Mouse (Mus musculus): ENCODE measurements around the gene Hspa4. TPM values are rescaled to one million over a fixed set of nuclear protein-coding genes. Genes with fewer than 3 reads are reported as not detected.

The Hspa4 gene
- polyA plus RNA-seq, 1 experiment from 2014 or later = 52.6 TPM

DNA sequence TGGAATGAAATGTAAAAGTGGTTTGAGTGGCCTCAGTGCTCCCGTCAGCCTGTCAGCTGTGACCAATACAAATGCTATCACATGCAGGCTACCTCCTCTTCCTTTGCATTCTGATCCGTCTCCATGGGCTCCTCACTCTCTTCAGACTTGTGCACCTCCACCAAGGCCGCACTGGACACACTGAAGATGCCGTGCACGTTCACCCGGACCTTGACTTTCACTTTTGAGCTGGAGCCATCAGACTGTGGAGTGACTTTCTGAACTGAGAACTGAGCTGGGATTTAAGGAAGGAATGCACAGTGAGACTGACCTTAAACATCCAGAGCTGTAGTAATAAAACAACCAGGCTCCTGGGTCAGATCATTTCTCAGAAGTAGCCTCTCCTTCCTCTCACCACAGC is 30.7 kb downstream of the Hspa4 start:
- H3K9me3 ChIP-seq (ENCODE audit: control insufficient read depth, low read length) = no peaks in the 10 kb centered on the region
- H3K36me3 ChIP-seq (ENCODE audit: control insufficient read depth, insufficient read depth) = peaks cover 61% of the 10 kb centered on the region
- ATAC-seq = no peak
- H3K4me3 ChIP-seq (replicated peaks; ENCODE audit: low read length) = no peak overlapping the region
- H3K4me1 ChIP-seq (replicated peaks; ENCODE audit: control insufficient read depth, insufficient read depth, low read length) = no peaks in the 10 kb centered on the region
- H3K27ac ChIP-seq (ENCODE audit: low read length) = no peak overlapping the region
- H3K9ac ChIP-seq (replicated peaks; ENCODE audit: low read depth, low read length) = no peak overlapping the region
- H3K4me2 ChIP-seq (ENCODE audit: low read length) = no peak overlapping the region
- no peaks in the 10 kb centered on the region for H3K27me3 ChIP-seq (replicated peaks; ENCODE audit: control insufficient read depth, insufficient read depth, low read length)
- WGBS = 92% methylated on average over 6 of the region's 6 CpGs

DNA sequence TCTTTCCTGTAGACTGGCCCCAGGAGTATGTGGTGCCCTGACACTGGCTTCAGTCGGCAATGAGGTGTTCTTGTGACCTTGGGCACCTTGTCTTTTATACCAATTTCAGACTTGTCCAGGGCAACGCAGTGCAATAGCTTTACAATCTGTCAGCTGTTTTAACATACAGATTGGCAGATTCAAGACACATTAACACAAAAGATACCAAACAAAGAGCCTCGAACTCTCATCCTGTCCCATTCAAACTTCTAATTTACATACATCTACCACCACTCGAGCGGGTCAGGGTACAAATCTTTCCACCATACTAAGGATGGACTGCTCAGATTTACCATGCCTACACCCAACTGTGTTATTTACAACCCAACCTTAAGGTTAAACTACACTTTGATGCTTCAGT is 39.7 kb downstream of the Hspa4 start:
- no peak overlapping the region for H3K4me3 ChIP-seq (replicated peaks; ENCODE audit: low read length)
- no peak for ATAC-seq
- no peaks in the 10 kb centered on the region for H3K9me3 ChIP-seq (ENCODE audit: control insufficient read depth, low read length)
- WGBS = 77% methylated on average over 5 of the region's 5 CpGs
- H3K36me3 ChIP-seq (ENCODE audit: control insufficient read depth, insufficient read depth) = peaks cover 22% of the 10 kb centered on the region
- H3K27ac ChIP-seq (ENCODE audit: low read length) = no peak overlapping the region
- no peak overlapping the region for H3K9ac ChIP-seq (replicated peaks; ENCODE audit: low read depth, low read length)
- H3K27me3 ChIP-seq (replicated peaks; ENCODE audit: control insufficient read depth, insufficient read depth, low read length) = no peaks in the 10 kb centered on the region
- no peak overlapping the region for H3K4me2 ChIP-seq (ENCODE audit: low read length)
- no peaks in the 10 kb centered on the region for H3K4me1 ChIP-seq (replicated peaks; ENCODE audit: control insufficient read depth, insufficient read depth, low read length)

DNA sequence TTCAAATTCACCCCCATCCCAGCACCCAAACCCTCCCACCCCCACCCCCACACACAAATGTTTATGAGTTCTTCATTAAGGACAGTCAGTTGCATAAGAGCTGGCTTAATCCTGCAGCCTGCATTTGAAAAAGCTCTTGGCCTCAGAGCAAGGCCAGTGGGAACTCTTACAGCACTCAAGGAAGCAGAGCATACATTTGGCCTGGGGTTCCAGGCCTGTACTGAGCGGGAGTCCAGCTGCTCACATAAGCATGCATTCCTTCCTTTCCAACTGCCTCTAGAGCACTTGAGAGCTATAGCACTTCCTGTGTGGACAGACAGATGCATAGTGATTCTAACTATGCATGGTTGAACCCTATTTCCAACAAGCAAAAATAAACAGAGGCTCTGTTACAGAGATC is 40.2 kb downstream of the Hspa4 start:
- Histone ChIP-seq H3K4me1 (replicated peaks; ENCODE audit: control insufficient read depth, insufficient read depth, low read length) (no peaks in the 10 kb centered on the region), H3K27ac (ENCODE audit: low read length) (no peak overlapping the region), H3K4me2 (ENCODE audit: low read length) (no peak overlapping the region), H3K9ac (replicated peaks; ENCODE audit: low read depth, low read length) (no peak overlapping the region), H3K27me3 (replicated peaks; ENCODE audit: control insufficient read depth, insufficient read depth, low read length) (no peaks in the 10 kb centered on the region), H3K9me3 (ENCODE audit: control insufficient read depth, low read length) (no peaks in the 10 kb centered on the region), H3K4me3 (replicated peaks; ENCODE audit: low read length) (no peak overlapping the region), H3K36me3 (ENCODE audit: control insufficient read depth, insufficient read depth) (peaks cover 20% of the 10 kb centered on the region)
- 87% methylated on average over 1 of the region's 1 CpGs for WGBS
- no peak for ATAC-seq

DNA sequence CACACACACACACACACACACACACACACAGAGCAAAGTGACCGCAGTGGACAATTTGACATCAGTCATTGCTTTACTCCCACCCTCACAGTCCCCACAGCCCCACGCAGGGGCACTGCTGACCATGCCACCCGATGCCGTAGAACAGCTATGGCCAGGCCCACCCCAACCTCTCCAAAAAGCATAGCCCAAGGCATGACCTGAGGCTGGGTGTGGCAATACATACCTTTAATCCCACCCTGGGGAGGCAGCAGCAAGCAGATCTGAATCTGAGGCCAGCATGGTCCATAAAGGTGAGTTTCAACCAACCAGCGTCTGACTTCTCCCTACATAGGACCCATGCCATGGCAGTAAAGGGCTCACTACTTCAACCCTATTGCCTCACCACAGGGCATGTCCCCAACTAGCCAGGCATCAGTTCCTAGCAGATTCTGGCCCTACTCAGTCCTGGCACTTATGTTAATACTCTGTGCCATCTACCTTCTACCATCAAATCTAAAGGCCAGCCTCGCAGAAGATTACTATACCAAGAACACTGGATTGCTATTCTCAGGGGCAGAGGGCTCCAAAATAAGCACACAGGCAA is 41.1 kb downstream of the Hspa4 start:
- Histone ChIP-seq H3K4me1 (replicated peaks; ENCODE audit: control insufficient read depth, insufficient read depth, low read length) (no peaks in the 10 kb centered on the region), H3K4me3 (replicated peaks; ENCODE audit: low read length) (no peak overlapping the region), H3K27ac (ENCODE audit: low read length) (no peak overlapping the region), H3K9me3 (ENCODE audit: control insufficient read depth, low read length) (no peaks in the 10 kb centered on the region), H3K9ac (replicated peaks; ENCODE audit: low read depth, low read length) (no peak overlapping the region), H3K27me3 (replicated peaks; ENCODE audit: control insufficient read depth, insufficient read depth, low read length) (no peaks in the 10 kb centered on the region), H3K4me2 (ENCODE audit: low read length) (no peak overlapping the region), H3K36me3 (ENCODE audit: control insufficient read depth, insufficient read depth) (peaks cover 13% of the 10 kb centered on the region)
- ATAC-seq = no peak
- 90% methylated on average over 6 of the region's 6 CpGs for WGBS

DNA sequence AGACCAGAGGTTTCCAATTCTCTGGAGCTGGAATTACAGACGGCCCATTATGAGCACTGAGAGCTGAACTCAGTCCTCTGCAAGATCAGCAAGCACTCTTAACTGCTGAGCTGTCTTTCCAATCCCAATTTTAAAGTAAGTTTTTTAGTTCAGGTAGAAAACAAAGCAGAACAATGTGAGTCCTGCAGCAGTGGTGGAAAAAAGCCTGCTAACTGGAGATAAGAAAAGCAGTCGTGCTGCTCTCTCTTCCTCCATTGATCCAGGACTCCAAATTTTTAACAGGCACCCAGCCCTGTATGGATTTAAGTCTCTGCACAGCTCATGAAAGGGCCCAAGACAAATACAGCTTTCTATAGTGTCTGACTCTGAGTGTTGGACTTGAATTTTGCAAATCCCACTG is 43.3 kb downstream of the Hspa4 start:
- WGBS = 68% methylated on average over 2 of the region's 2 CpGs
- H3K36me3 ChIP-seq (ENCODE audit: control insufficient read depth, insufficient read depth) = peaks cover 7% of the 10 kb centered on the region; the same call in 1 of the 2 replicates
- no peaks in the 10 kb centered on the region for H3K27me3 ChIP-seq (replicated peaks; ENCODE audit: control insufficient read depth, insufficient read depth, low read length)
- no peak overlapping the region for H3K4me3 ChIP-seq (replicated peaks; ENCODE audit: low read length)
- no peaks in the 10 kb centered on the region for H3K9me3 ChIP-seq (ENCODE audit: control insufficient read depth, low read length)
- H3K27ac ChIP-seq (ENCODE audit: low read length) = no peak overlapping the region
- H3K4me1 ChIP-seq (replicated peaks; ENCODE audit: control insufficient read depth, insufficient read depth, low read length) = no peaks in the 10 kb centered on the region
- no peak overlapping the region for H3K4me2 ChIP-seq (ENCODE audit: low read length)
- no peak for ATAC-seq
- H3K9ac ChIP-seq (replicated peaks; ENCODE audit: low read depth, low read length) = no peak overlapping the region

DNA sequence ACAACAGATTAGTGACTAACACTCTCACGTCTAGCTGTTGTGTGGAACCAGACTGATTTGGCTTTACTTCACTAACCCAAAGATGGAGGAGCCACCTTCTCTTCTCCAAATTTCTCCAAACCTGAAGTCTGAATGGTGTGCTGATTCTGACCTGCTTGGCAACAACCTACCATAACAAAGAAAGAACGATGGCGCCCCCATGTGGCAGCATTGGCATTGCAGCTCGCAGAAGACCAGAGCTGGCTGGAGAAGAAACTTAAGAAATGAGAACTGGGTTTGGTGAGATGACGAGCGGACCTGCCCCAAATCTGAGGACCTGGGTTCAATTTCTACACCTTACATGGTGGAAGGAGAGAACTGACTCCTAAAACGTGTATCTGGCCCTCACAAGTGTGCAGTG is 45.3 kb downstream of the Hspa4 start:
- ATAC-seq = no peak
- 41% methylated on average over 7 of the region's 7 CpGs for WGBS

DNA sequence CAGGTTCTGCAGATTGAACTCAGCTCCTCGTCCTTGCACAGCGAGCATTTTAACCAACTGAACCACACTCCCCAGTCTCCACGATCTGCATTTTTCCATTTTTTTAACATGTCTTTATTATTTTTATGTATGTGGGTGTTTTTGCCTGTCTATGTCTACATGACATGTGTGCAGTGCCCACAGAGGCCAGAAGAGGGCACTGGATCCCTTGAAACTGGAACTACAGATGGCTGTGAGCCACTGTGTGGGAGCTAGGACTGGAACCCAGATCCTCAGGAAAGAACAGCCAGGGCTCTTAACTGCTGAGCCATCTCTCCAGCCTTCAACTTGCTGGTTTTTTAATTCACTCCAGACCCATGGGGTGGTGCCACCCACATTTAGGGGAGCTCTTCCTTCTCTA is 45.8 kb downstream of the Hspa4 start:
- H3K4me2 ChIP-seq (ENCODE audit: low read length) = no peak overlapping the region
- H3K36me3 ChIP-seq (ENCODE audit: control insufficient read depth, insufficient read depth) = no peaks in the 10 kb centered on the region
- ATAC-seq = no peak
- 95% methylated on average over 3 of the region's 3 CpGs for WGBS
- no peak overlapping the region for H3K4me3 ChIP-seq (replicated peaks; ENCODE audit: low read length)
- H3K9me3 ChIP-seq (ENCODE audit: control insufficient read depth, low read length) = no peaks in the 10 kb centered on the region
- peaks cover 3% of the 10 kb centered on the region; the same call in 1 of the 2 replicates for H3K4me1 ChIP-seq (replicated peaks; ENCODE audit: control insufficient read depth, insufficient read depth, low read length)
- no peaks in the 10 kb centered on the region for H3K27me3 ChIP-seq (replicated peaks; ENCODE audit: control insufficient read depth, insufficient read depth, low read length)
- H3K9ac ChIP-seq (replicated peaks; ENCODE audit: low read depth, low read length) = no peak overlapping the region
- H3K27ac ChIP-seq (ENCODE audit: low read length) = no peak overlapping the region

More for the DNA sequence above, 45.3 kb downstream of the Hspa4 start:
- no peaks in the 10 kb centered on the region for H3K9me3 ChIP-seq (ENCODE audit: control insufficient read depth, low read length)
- peaks cover under 1% of the 10 kb centered on the region; the same call in 1 of the 2 replicates for H3K4me1 ChIP-seq (replicated peaks; ENCODE audit: control insufficient read depth, insufficient read depth, low read length)
- no peak overlapping the region for H3K4me3 ChIP-seq (replicated peaks; ENCODE audit: low read length)
- H3K9ac ChIP-seq (replicated peaks; ENCODE audit: low read depth, low read length) = no peak overlapping the region
- no peaks in the 10 kb centered on the region for H3K36me3 ChIP-seq (ENCODE audit: control insufficient read depth, insufficient read depth)
- no peak overlapping the region for H3K4me2 ChIP-seq (ENCODE audit: low read length)
- H3K27ac ChIP-seq (ENCODE audit: low read length) = no peak overlapping the region
- no peaks in the 10 kb centered on the region for H3K27me3 ChIP-seq (replicated peaks; ENCODE audit: control insufficient read depth, insufficient read depth, low read length)

DNA sequence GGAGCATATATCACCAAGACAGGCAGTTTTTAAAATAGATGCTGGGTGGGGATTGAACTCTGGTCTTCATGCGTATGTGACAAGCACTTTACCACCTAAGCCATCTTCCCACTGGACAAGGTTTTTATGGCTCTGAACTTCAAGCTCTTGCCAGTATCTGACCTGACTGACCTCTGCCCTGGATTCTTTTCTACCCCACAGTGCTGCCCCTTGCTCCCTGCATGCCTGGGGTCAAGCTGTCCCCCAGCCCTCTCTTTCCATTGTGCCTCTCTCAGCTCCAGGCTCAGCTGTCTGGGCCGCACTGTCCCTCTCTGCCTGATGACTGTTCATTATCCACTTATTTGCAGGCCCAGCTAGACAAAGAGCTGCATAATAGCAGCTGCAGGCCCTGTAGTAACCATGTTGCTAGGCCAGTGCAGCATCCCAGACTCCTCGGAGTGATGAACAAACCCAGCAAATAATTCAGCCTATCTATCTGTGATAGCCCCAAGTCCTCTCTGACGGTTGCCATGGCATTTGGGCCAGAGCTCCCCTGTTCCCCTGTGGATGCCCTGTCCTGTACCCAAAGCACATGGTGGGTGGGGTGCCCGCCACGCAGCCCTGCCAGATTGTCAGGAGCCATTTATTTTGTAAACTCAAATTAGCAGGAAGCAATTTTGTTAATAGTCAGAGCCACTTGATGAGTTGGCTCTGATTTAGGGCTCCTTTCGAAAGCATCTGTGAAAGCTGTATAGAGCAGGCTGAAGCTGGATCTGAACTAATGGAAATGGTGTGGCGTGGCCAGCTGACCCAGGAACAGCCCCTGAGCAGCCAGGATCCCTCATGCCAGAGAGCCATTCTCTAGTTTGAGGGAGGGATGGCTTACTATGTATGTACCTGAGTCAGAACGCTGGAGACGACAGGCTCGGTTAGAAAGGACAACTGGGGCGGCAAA is 47.8 kb downstream of the Hspa4 start:
- H3K27ac ChIP-seq (ENCODE audit: low read length) = peak overlapping the region; percentile 19; the same call in 1 of the 2 replicates
- peaks cover 3% of the 10 kb centered on the region; the same call in 1 of the 2 replicates for H3K4me1 ChIP-seq (replicated peaks; ENCODE audit: control insufficient read depth, insufficient read depth, low read length)
- WGBS = 53% methylated on average over 12 of the region's 12 CpGs
- no peaks in the 10 kb centered on the region for H3K27me3 ChIP-seq (replicated peaks; ENCODE audit: control insufficient read depth, insufficient read depth, low read length)
- no peaks in the 10 kb centered on the region for H3K9me3 ChIP-seq (ENCODE audit: control insufficient read depth, low read length)
- no peak overlapping the region for H3K4me3 ChIP-seq (replicated peaks; ENCODE audit: low read length)
- no peak overlapping the region for H3K9ac ChIP-seq (replicated peaks; ENCODE audit: low read depth, low read length)
- H3K4me2 ChIP-seq (ENCODE audit: low read length) = no peak overlapping the region
- peak; percentile 74 for ATAC-seq
- H3K36me3 ChIP-seq (ENCODE audit: control insufficient read depth, insufficient read depth) = no peaks in the 10 kb centered on the region

DNA sequence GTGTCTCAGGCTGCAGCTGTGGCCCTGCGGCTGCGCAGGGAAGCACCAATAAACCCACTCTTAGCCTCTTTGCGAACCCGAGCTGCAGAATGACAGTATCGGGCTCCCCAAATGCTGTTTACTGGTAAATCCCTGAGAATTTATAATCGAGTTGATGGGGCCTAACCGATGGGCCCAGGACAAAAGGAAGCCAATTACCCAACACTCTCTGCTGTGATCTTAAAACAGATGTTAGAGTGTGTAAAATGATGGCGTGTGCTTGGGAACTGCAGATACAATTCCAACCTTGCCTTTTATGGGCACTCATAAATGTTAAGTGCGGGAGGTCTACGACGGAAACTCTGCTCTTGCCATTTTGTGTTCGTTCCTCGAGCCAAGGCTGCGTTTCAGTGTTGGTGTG is 49.5 kb downstream of the Hspa4 start:
- no peak for ATAC-seq

More for the DNA sequence above, 49.5 kb downstream of the Hspa4 start:
- Histone ChIP-seq H3K9ac (replicated peaks; ENCODE audit: low read depth, low read length) (no peak overlapping the region), H3K4me2 (ENCODE audit: low read length) (no peak overlapping the region), H3K36me3 (ENCODE audit: control insufficient read depth, insufficient read depth) (no peaks in the 10 kb centered on the region), H3K27ac (ENCODE audit: low read length) (no peak overlapping the region), H3K4me1 (replicated peaks; ENCODE audit: control insufficient read depth, insufficient read depth, low read length) (peaks cover 3% of the 10 kb centered on the region; the same call in 1 of the 2 replicates), H3K4me3 (replicated peaks; ENCODE audit: low read length) (no peak overlapping the region), H3K27me3 (replicated peaks; ENCODE audit: control insufficient read depth, insufficient read depth, low read length) (no peaks in the 10 kb centered on the region), H3K9me3 (ENCODE audit: control insufficient read depth, low read length) (no peaks in the 10 kb centered on the region)
- 84% methylated on average over 14 of the region's 14 CpGs for WGBS
